Mouse (Mus musculus) heart, embryonic 12.5 days (tissue): ENCODE data around the gene Rarres2. TPM values are rescaled to one million over a fixed set of nuclear protein-coding genes. Genes with fewer than 3 reads are reported as not detected.

Experiments
- polyA plus RNA-seq: library from polyadenylated mRNA; unstranded; fragments of >200 nt; fragmentation: Nextera tagmentation; extraction: Ambion mirVana; gene quantifications from 2 replicates; pipeline ENCODE4 v1.2.1, GENCODE M21; 2016

The Rarres2 gene
- polyA plus RNA-seq, 1 experiment from 2014 or later = 26.4 TPM

Other genes with a start within 250 kb of the Rarres2 start
- gene Krba1, start 177.2 kb downstream of the Rarres2 start, polyA plus RNA-seq = 21.2 and 21.8 TPM in 2 replicates
- 17.1 and 20.4 TPM in 2 replicates for gene Zfp467, start 127.0 kb downstream of the Rarres2 start, polyA plus RNA-seq
- gene Sspo, start 124.6 kb downstream of the Rarres2 start, polyA plus RNA-seq = 0.61 and 0.64 TPM in 2 replicates
- 20.4 and 20.5 TPM in 2 replicates for gene Atp6v0e2, start 35.2 kb downstream of the Rarres2 start, polyA plus RNA-seq
- 8.6 and 9.1 TPM in 2 replicates for gene Lrrc61, start 18.0 kb downstream of the Rarres2 start, polyA plus RNA-seq
- gene Gm45021, start 16.8 kb upstream of the Rarres2 start, polyA plus RNA-seq = 1.5 TPM in 1 of 2 replicates, not detected in the other
- gene Repin1, start 21.1 kb upstream of the Rarres2 start, polyA plus RNA-seq = 32.1 and 32.7 TPM in 2 replicates
- gene Gm44965, start 21.2 kb upstream of the Rarres2 start, polyA plus RNA-seq = not detected in 2 replicates
- gene Zfp775, start 29.3 kb upstream of the Rarres2 start, polyA plus RNA-seq = 5.6 and 5.8 TPM in 2 replicates
- 1.3 TPM in 2 replicates for gene AI854703, start 54.0 kb upstream of the Rarres2 start, polyA plus RNA-seq
- gene Gimap8, start 74.4 kb upstream of the Rarres2 start, polyA plus RNA-seq = 0.90 and 1.2 TPM in 2 replicates
- gene Gimap9, start 103.3 kb upstream of the Rarres2 start, polyA plus RNA-seq = 8.7 and 9.4 TPM in 2 replicates
- gene Gimap4, start 111.8 kb upstream of the Rarres2 start, polyA plus RNA-seq = 9.9 and 10.7 TPM in 2 replicates
- gene Gimap6, start 135.4 kb upstream of the Rarres2 start, polyA plus RNA-seq = 28.7 and 28.8 TPM in 2 replicates
- gene Gm28053, start 145.8 kb upstream of the Rarres2 start, polyA plus RNA-seq = 2.4 and 3.6 TPM in 2 replicates
- not detected in 2 replicates for gene Gimap7, start 145.8 kb upstream of the Rarres2 start, polyA plus RNA-seq
- gene Gimap1, start 166.3 kb upstream of the Rarres2 start, polyA plus RNA-seq = 20.0 and 21.3 TPM in 2 replicates
- gene Gimap5, start 173.4 kb upstream of the Rarres2 start, polyA plus RNA-seq = 5.3 and 6.9 TPM in 2 replicates
- not detected in 2 replicates for gene Gimap3, start 198.1 kb upstream of the Rarres2 start, polyA plus RNA-seq